Mouse (Mus musculus) embryonic facial prominence, embryonic 11.5 days (tissue): ENCODE results near the gene Tas2r109. TPM values are rescaled to one million over a fixed set of nuclear protein-coding genes. Genes with fewer than 3 reads are reported as not detected.
"Not testable (repeated sequence)": the region's sequence is repeated elsewhere in the genome, so short reads cannot be mapped to it uniquely, and the experiment has no call there.

Experiments
- ATAC-seq: fragments of 200-750 bp; cut with Nextera tagmentation; replicated peaks from 2 replicates; pipeline ENCODE4 v1.8.0; 2017; ENCODE audit warnings: low read depth; ENCODE audit not compliant: insufficient number of reproducible peaks, low FRiP score, low TSS enrichment
- DNase-seq: peaks from one replicate; pipeline ENCODE4 v3.0.0-alpha.2; 2015; ENCODE audit warnings: low spot score
- H3K27ac ChIP-seq: fragments of 300-500 bp; sonication (generic); replicated peaks from 2 replicates; pipeline ENCODE4 v1.5.1; 2014; ENCODE audit warnings: mild to moderate bottlenecking, low read depth, low read length, control low read depth
- H3K27me3 ChIP-seq: fragments of 300-500 bp; sonication (generic); 2 replicates; pipeline ENCODE4 v1.6.1; 2014; ENCODE audit warnings: mild to moderate bottlenecking, low read length, moderate library complexity, mixed read lengths; ENCODE audit not compliant: control insufficient read depth, insufficient read depth
- H3K36me3 ChIP-seq: fragments of 300-500 bp; sonication (generic); replicated peaks from 2 replicates; pipeline ENCODE4 v1.6.1; 2014; ENCODE audit warnings: low read depth, mild to moderate bottlenecking, low read length, moderate library complexity, mixed read lengths; ENCODE audit not compliant: control insufficient read depth, insufficient read depth
- H3K4me1 ChIP-seq: fragments of 300-500 bp; sonication (generic); 2 replicates; pipeline ENCODE4 v1.6.1; 2014; ENCODE audit warnings: low read length, mixed read lengths; ENCODE audit not compliant: control insufficient read depth, insufficient read depth
- H3K4me2 ChIP-seq: fragments of 300-500 bp; sonication (generic); 2 replicates; pipeline ENCODE4 v1.6.1; 2014; ENCODE audit warnings: low read depth, mild to moderate bottlenecking, control low read depth, low read length, moderate library complexity
- H3K4me3 ChIP-seq: fragments of 300-500 bp; sonication (generic); 2 replicates; pipeline ENCODE4 v1.5.1; 2014; ENCODE audit warnings: low read depth, low read length, control low read depth
- H3K9ac ChIP-seq: fragments of 300-500 bp; sonication (generic); replicated peaks from 2 replicates; pipeline ENCODE4 v1.6.1; 2014; ENCODE audit warnings: mild to moderate bottlenecking, control low read depth, low read length
- H3K9me3 ChIP-seq: fragments of 300-500 bp; sonication (generic); replicated peaks from 2 replicates; pipeline ENCODE4 v1.6.1; 2016; ENCODE audit warnings: mild to moderate bottlenecking, low read length, inconsistent platforms, mixed read lengths; ENCODE audit not compliant: control insufficient read depth
- WGBS: fragments of 180-500 bp; shearing (Covaris S2); extraction: QIAGEN DNeasy Blood & Tissue Kit; methylation state at CpG from one replicate; pipeline ENCODE4 v1.1.7; 2014; 5-methylcytosine and 5-hydroxymethylcytosine counted together
- polyA plus RNA-seq: library from polyadenylated mRNA; unstranded; fragments of >200 nt; fragmentation: Nextera tagmentation; extraction: Ambion mirVana; gene quantifications from 2 replicates; pipeline ENCODE4 v1.2.1, GENCODE M21; 2014

Gene Tas2r109
- not detected in 2 replicates for polyA plus RNA-seq

DNA sequence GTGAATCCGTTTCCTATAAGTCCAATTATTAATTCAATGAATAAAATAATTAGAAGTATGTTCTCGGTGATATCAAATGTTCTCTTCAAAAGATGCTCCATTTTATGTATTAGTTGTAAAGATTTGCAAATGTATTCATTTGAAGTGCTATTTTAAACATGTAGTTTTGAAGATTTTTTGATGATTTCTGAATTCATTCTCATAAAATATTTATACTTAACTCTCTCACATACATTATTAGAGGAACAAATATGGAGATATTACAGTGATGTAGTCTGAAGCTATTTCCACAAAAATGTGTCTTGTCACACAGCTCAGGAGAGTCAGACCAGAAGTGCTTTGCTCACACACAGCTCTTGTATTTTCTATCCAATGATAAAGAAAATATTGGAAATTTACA, at the start of gene Tas2r109:
TSS of gene Tas2r109 (minus strand) at position 101 of the 400 bp plus-strand sequence.
- ATAC-seq = no peak
- H3K27ac ChIP-seq = no peak within 1 kb of the TSS
- WGBS = 76% methylated on average over 2 of the region's 2 CpGs

GRCm38 (mm10) chr6:132957819-132958218, 22.9 kb downstream of the Tas2r109 start, which contains the start of gene Tas2r131:
TSS of gene Tas2r131 (minus strand) at chr6:132957919.
- Histone ChIP-seq H3K9ac (no peak within 1 kb of the TSS), H3K27me3 (no peaks in the 10 kb centered on the region), H3K4me1 (no peaks in the 10 kb centered on the region), H3K4me2 (no peak within 1 kb of the TSS), H3K4me3 (no peak within 1 kb of the TSS), H3K36me3 (no peaks in the 10 kb centered on the region), H3K9me3 (no peaks in the 10 kb centered on the region), H3K27ac (no peak within 1 kb of the TSS)
- DNase-seq (no peak), ATAC-seq (no peak)
- 69% methylated on average over 1 of the region's 1 CpGs for WGBS

More for the DNA sequence above, at the start of gene Tas2r109:
- Histone ChIP-seq H3K4me3 (no peak within 1 kb of the TSS), H3K9ac (no peak within 1 kb of the TSS), H3K4me2 (no peak within 1 kb of the TSS), H3K4me1 (no peaks in the 10 kb centered on the region), H3K9me3 (no peaks in the 10 kb centered on the region), H3K27me3 (no peaks in the 10 kb centered on the region), H3K36me3 (no peaks in the 10 kb centered on the region)
- DNase-seq = no peak

- no peaks in the 10 kb centered on the region for H3K27me3 ChIP-seq
- ATAC-seq = no peak
- H3K9me3 ChIP-seq = no peaks in the 10 kb centered on the region
- H3K4me2 ChIP-seq = no peak within 1 kb of the TSS
- no peak within 1 kb of the TSS for H3K4me3 ChIP-seq
- H3K27ac ChIP-seq = no peak within 1 kb of the TSS
- no peaks in the 10 kb centered on the region for H3K36me3 ChIP-seq
- no peaks in the 10 kb centered on the region for H3K4me1 ChIP-seq
- DNase-seq = no peak
- 80% methylated on average over 2 of the region's 2 CpGs for WGBS
- no peak within 1 kb of the TSS for H3K9ac ChIP-seq
Observed at GRCm38 (mm10) chr6:132950802-132951201, 30.0 kb downstream of the Tas2r109 start, which contains the start of gene Tas2r129. TSS of gene Tas2r129 (plus strand) at chr6:132951102.

DNA sequence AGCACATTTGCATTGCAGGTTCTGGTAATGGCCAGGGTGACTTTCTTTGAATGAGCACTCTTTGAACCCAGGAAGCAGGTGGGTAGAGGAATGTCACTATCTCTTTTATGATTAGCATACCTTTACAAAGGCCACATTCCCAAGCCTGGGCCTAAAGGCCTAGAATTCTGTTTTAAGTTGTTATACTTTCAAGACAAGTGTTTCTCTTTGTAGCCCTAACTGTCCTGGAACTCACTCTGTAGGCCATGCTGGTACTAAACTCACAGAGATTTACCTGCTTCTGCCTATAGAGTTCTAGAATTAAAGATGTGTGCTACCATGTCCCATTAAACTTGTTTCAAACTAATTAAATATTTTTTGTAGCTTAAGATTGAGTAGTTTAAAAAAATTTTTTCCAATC, 39.4 kb downstream of the Tas2r109 start:
- not testable (repeated sequence) for H3K36me3 ChIP-seq, H3K4me2 ChIP-seq, ATAC-seq, H3K27ac ChIP-seq, H3K4me1 ChIP-seq, H3K27me3 ChIP-seq, DNase-seq, H3K4me3 ChIP-seq, H3K9me3 ChIP-seq, H3K9ac ChIP-seq

Other genes starting within 250 kb of the Tas2r109 start
- not detected in 2 replicates for gene Tas2r115, start 242.9 kb downstream of the Tas2r109 start, polyA plus RNA-seq
- gene Tas2r124, start 226.2 kb downstream of the Tas2r109 start, polyA plus RNA-seq = not detected in 2 replicates
- gene Tas2r102, start 218.8 kb downstream of the Tas2r109 start, polyA plus RNA-seq = not detected in 2 replicates
- gene Tas2r136, start 202.8 kb downstream of the Tas2r109 start, polyA plus RNA-seq = not detected in 2 replicates
- gene Tas2r117, start 178.1 kb downstream of the Tas2r109 start, polyA plus RNA-seq = not detected in 2 replicates
- not detected in 2 replicates for gene Tas2r123, start 133.8 kb downstream of the Tas2r109 start, polyA plus RNA-seq
- gene Tas2r116, start 125.5 kb downstream of the Tas2r109 start, polyA plus RNA-seq = not detected in 2 replicates
- gene Tas2r110, start 113.0 kb downstream of the Tas2r109 start, polyA plus RNA-seq = not detected in 2 replicates
- not detected in 2 replicates for gene Tas2r113, start 88.0 kb downstream of the Tas2r109 start, polyA plus RNA-seq
- gene Tas2r125, start 71.3 kb downstream of the Tas2r109 start, polyA plus RNA-seq = not detected in 2 replicates
- not detected in 2 replicates for gene Tas2r129, start 29.9 kb downstream of the Tas2r109 start, polyA plus RNA-seq
- gene Tas2r131, start 23.0 kb downstream of the Tas2r109 start, polyA plus RNA-seq = not detected in 2 replicates
- not detected in 2 replicates for gene Tas2r103, start 56.1 kb upstream of the Tas2r109 start, polyA plus RNA-seq
- gene Tas2r140, start 74.9 kb upstream of the Tas2r109 start, polyA plus RNA-seq = not detected in 2 replicates
- 75.8 and 95.1 TPM in 2 replicates for gene Smim10l1, start 123.9 kb upstream of the Tas2r109 start, polyA plus RNA-seq